Mouse (Mus musculus): Measurements from ENCODE around the gene Clec2i. TPM values are rescaled to one million over a fixed set of nuclear protein-coding genes. Genes with fewer than 3 reads are reported as not detected.
"Not testable (repeated sequence)": the region's sequence is repeated elsewhere in the genome, so short reads cannot be mapped to it uniquely, and the experiment has no call there.

Gene Clec2i
- total and polyA plus RNA-seq, 3 experiments, result not detected

DNA sequence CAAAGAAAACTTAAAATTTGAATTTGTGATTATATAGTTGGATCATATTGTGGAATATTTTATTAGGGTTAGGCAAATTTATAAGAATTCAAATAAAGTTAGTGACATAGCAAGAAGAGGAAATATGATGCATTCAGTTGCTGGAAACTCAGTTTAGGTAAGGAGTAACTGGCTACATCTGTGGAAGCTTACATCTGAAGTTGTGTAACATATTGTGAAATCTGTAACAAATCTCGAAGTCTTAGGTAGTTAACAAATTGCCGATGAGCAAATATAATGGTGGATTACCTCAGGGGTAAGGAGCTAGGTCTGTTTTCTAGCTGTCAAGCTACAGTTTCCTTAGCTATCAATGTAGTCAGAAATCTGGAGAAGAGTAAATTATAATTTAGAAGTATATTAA lies 29.9 kb downstream of the Clec2i start:
- no peaks in the 10 kb centered on the region for H3K4me1 ChIP-seq (ENCODE audit: control insufficient read depth in 1 of 2, insufficient read depth in 2 of 2, low read length in 2 of 2)
- TF ChIP-seq CHD2 (IDR thresholded peaks at IDR 0.05; ENCODE audit: low read length) (no peak), NRF1 (IDR thresholded peaks at IDR 0.05; ENCODE audit: insufficient read depth, low read depth, low read length, poor library complexity, severe bottlenecking) (no peak), RCOR1 (IDR thresholded peaks at IDR 0.05; ENCODE audit: low read depth, low read length) (no peak), USF1 (IDR thresholded peaks at IDR 0.05; ENCODE audit: low read depth, low read length) (no peak), E2F4 (IDR thresholded peaks at IDR 0.05; ENCODE audit: borderline replicate concordance, low read depth, low read length) (no peak), NELFE (IDR thresholded peaks at IDR 0.05; ENCODE audit: low read depth, low read length) (no peak), ZKSCAN1 (IDR thresholded peaks at IDR 0.05; ENCODE audit: low read depth, low read length) (no peak), CTCF (IDR thresholded peaks at IDR 0.05 in 2 of 3, conservative IDR thresholded peaks at IDR 0.05 in 1 of 3; ENCODE audit: control insufficient read depth in 1 of 3, insufficient read depth in 1 of 3, low read depth in 2 of 3, low read length in 3 of 3, poor library complexity in 1 of 3, severe bottlenecking in 1 of 3) (no peak), USF2 (IDR thresholded peaks at IDR 0.05; ENCODE audit: borderline replicate concordance in 1 of 2, insufficient read depth in 1 of 2, low read depth in 1 of 2, low read length in 2 of 2) (no peak), HCFC1 (IDR thresholded peaks at IDR 0.05; ENCODE audit: low read depth, low read length) (no peak), MYC (IDR thresholded peaks at IDR 0.05; ENCODE audit: low read depth, low read length) (no peak), TCF12 (IDR thresholded peaks at IDR 0.05; ENCODE audit: low read depth, low read length) (no peak), GATA1 (IDR thresholded peaks at IDR 0.05; ENCODE audit: low read depth, low read length) (no peak)
- DNase-seq (ENCODE audit: low read depth, low spot score), result no peak
- no peaks in the 10 kb centered on the region for H3K9me3 ChIP-seq (replicated peaks; ENCODE audit: insufficient read depth, low read length)
- H3K9ac ChIP-seq (ENCODE audit: control insufficient read depth, low read depth, low read length, poor library complexity, severe bottlenecking), result no peak overlapping the region
- no peaks in the 10 kb centered on the region for H3K79me2 ChIP-seq (ENCODE audit: control insufficient read depth, insufficient read depth, low read length, poor library complexity)
- H3K4me3 ChIP-seq (ENCODE audit: control insufficient read depth in 1 of 2, insufficient read depth in 1 of 2, low read depth in 2 of 2, low read length in 2 of 2), result no peak overlapping the region
- H3K36me3 ChIP-seq (ENCODE audit: control insufficient read depth in 1 of 2, insufficient read depth in 2 of 2, low read length in 2 of 2), result no peaks in the 10 kb centered on the region
- no peak overlapping the region for H3K27ac ChIP-seq (ENCODE audit: control insufficient read depth, low read depth, low read length)
- no peaks in the 10 kb centered on the region for H3K27me3 ChIP-seq (ENCODE audit: control insufficient read depth in 1 of 2, insufficient read depth in 2 of 2, low read length in 2 of 2)

DNA sequence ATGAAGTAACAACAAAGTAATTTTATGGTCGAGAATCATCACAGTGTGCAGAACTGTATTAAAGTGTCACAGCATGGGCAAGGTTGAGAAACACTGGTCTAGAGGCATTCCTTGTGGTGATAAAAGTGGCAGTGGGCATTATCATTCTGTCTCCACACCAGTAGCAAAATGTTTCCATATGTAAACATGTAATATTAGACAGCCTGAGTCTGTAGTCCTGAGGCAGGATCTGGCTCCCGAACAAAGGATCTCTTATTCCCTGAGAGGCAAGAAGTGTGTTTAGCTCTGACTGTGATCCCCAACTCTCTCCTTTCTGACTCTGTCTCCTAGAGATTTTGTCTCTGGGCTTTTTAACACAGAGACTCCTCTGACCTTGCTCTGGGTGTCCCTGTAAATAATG lies 45.7 kb downstream of the Clec2i start:
- Histone ChIP-seq H3K9ac (ENCODE audit: control insufficient read depth, low read depth, low read length, poor library complexity, severe bottlenecking) (no peak overlapping the region), H3K9me3 (replicated peaks; ENCODE audit: insufficient read depth, low read length) (no peaks in the 10 kb centered on the region), H3K4me3 (ENCODE audit: control insufficient read depth in 1 of 2, insufficient read depth in 1 of 2, low read depth in 2 of 2, low read length in 2 of 2) (no peak overlapping the region), H3K27ac (ENCODE audit: control insufficient read depth, low read depth, low read length) (no peak overlapping the region), H3K79me2 (ENCODE audit: control insufficient read depth, insufficient read depth, low read length, poor library complexity) (no peaks in the 10 kb centered on the region), H3K36me3 (ENCODE audit: control insufficient read depth in 1 of 2, insufficient read depth in 2 of 2, low read length in 2 of 2) (no peaks in the 10 kb centered on the region), H3K27me3 (ENCODE audit: control insufficient read depth in 1 of 2, insufficient read depth in 2 of 2, low read length in 2 of 2) (no peaks in the 10 kb centered on the region), H3K4me1 (ENCODE audit: control insufficient read depth in 1 of 2, insufficient read depth in 2 of 2, low read length in 2 of 2) (no peaks in the 10 kb centered on the region)
- DNase-seq (ENCODE audit: low read depth, low spot score), result no peak
- TF ChIP-seq TCF12 (IDR thresholded peaks at IDR 0.05; ENCODE audit: low read depth, low read length), result no peak
- TF ChIP-seq NRF1 (IDR thresholded peaks at IDR 0.05; ENCODE audit: insufficient read depth, low read depth, low read length, poor library complexity, severe bottlenecking), result no peak
- no peak for TF ChIP-seq TAL1 (IDR thresholded peaks at IDR 0.05; ENCODE audit: low read length)
- no peak for TF ChIP-seq POLR2A (IDR thresholded peaks at IDR 0.05; ENCODE audit: control insufficient read depth in 1 of 2, insufficient read depth in 1 of 2, low read depth in 1 of 2, low read length in 2 of 2, poor library complexity in 1 of 2)
- TF ChIP-seq CHD1 (IDR thresholded peaks at IDR 0.05; ENCODE audit: low read depth, low read length), result no peak
- no peak for TF ChIP-seq SIN3A (IDR thresholded peaks at IDR 0.05; ENCODE audit: low read length)
- no peak for TF ChIP-seq GABPA (IDR thresholded peaks at IDR 0.05; ENCODE audit: low read depth, low read length)
- no peak for TF ChIP-seq EP300 (IDR thresholded peaks at IDR 0.05; ENCODE audit: low read depth in 1 of 2, low read length in 2 of 2)
- no peak for TF ChIP-seq MAX (IDR thresholded peaks at IDR 0.05; ENCODE audit: low read length)
- no peak for TF ChIP-seq E2F4 (IDR thresholded peaks at IDR 0.05; ENCODE audit: borderline replicate concordance, low read depth, low read length)
- TF ChIP-seq RCOR1 (IDR thresholded peaks at IDR 0.05; ENCODE audit: low read depth, low read length), result no peak
- TF ChIP-seq MXI1 (IDR thresholded peaks at IDR 0.05; ENCODE audit: low read depth, low read length), result no peak
- TF ChIP-seq MYC (IDR thresholded peaks at IDR 0.05; ENCODE audit: low read depth, low read length), result no peak
- TF ChIP-seq TBP (IDR thresholded peaks at IDR 0.05; ENCODE audit: low read depth, low read length), result no peak
- no peak for TF ChIP-seq ZKSCAN1 (IDR thresholded peaks at IDR 0.05; ENCODE audit: low read depth, low read length)
- TF ChIP-seq CTCF (IDR thresholded peaks at IDR 0.05 in 2 of 3, conservative IDR thresholded peaks at IDR 0.05 in 1 of 3; ENCODE audit: control insufficient read depth in 1 of 3, insufficient read depth in 1 of 3, low read depth in 2 of 3, low read length in 3 of 3, poor library complexity in 1 of 3, severe bottlenecking in 1 of 3), result no peak
- no peak for TF ChIP-seq UBTF (IDR thresholded peaks at IDR 0.05; ENCODE audit: borderline replicate concordance, insufficient read depth, low read depth, low read length)
- TF ChIP-seq BHLHE40 (IDR thresholded peaks at IDR 0.05; ENCODE audit: borderline replicate concordance, low read depth, low read length), result no peak

GRCm38 (mm10) chr6:128934081-128934480 lies 46.7 kb downstream of the Clec2i start, which contains the start of gene Clec2g:
Gene Clec2g (plus strand): TSS chr6:128934381.
- H3K27me3 ChIP-seq (ENCODE audit: control insufficient read depth in 1 of 2, insufficient read depth in 2 of 2, low read length in 2 of 2); DNase-seq (ENCODE audit: low read depth, low spot score); H3K9me3 ChIP-seq (replicated peaks; ENCODE audit: insufficient read depth, low read length); H3K27ac ChIP-seq (ENCODE audit: control insufficient read depth, low read depth, low read length); H3K36me3 ChIP-seq (ENCODE audit: control insufficient read depth in 1 of 2, insufficient read depth in 2 of 2, low read length in 2 of 2); H3K9ac ChIP-seq (ENCODE audit: control insufficient read depth, low read depth, low read length, poor library complexity, severe bottlenecking); H3K4me3 ChIP-seq (ENCODE audit: control insufficient read depth in 1 of 2, insufficient read depth in 1 of 2, low read depth in 2 of 2, low read length in 2 of 2); H3K79me2 ChIP-seq (ENCODE audit: control insufficient read depth, insufficient read depth, low read length, poor library complexity); H3K4me1 ChIP-seq (ENCODE audit: control insufficient read depth in 1 of 2, insufficient read depth in 2 of 2, low read length in 2 of 2): not testable (repeated sequence)
